Mouse (Mus musculus): ENCODE results near the gene Ccl11.
A peak's percentile ranks its signal among the peaks of the same experiment; 100 is the strongest.

Gene Ccl11

GRCm38 (mm10) chr11:82047746-82048415 lies 9.7 kb upstream of the Ccl11 start:
- DNase-seq (ENCODE audit: low read depth, low spot score): peak; percentile 71

- DNase-seq (ENCODE audit: low read depth, low spot score): no peak
Measured at GRCm38 (mm10) chr11:82053849-82054248, 3.8 kb upstream of the Ccl11 start.

GRCm38 (mm10) chr11:82062226-82062625 lies 4.6 kb downstream of the Ccl11 start:
- no peak for DNase-seq (ENCODE audit: low read depth, low spot score)

GRCm38 (mm10) chr11:82063454-82063853 lies 5.8 kb downstream of the Ccl11 start:
- DNase-seq (ENCODE audit: low read depth, low spot score): no peak

- no peak for DNase-seq (ENCODE audit: low read depth, low spot score)
Measured at GRCm38 (mm10) chr11:82066953-82067571, 9.4 kb downstream of the Ccl11 start.

- no peak for DNase-seq (ENCODE audit: low read depth, low spot score)
Measured at GRCm38 (mm10) chr11:82071076-82071475, 13.5 kb downstream of the Ccl11 start.

- peak; percentile 4 for DNase-seq (ENCODE audit: low read depth, low spot score)
Measured at GRCm38 (mm10) chr11:82072374-82072773, 14.8 kb downstream of the Ccl11 start.

GRCm38 (mm10) chr11:82072984-82073383 lies 15.4 kb downstream of the Ccl11 start:
- no peak for DNase-seq (ENCODE audit: low read depth, low spot score)

- no peak for DNase-seq (ENCODE audit: low read depth, low spot score)
Measured at GRCm38 (mm10) chr11:82073686-82074085, 16.1 kb downstream of the Ccl11 start.

GRCm38 (mm10) chr11:82077031-82077430 lies 19.4 kb downstream of the Ccl11 start:
- no peak for DNase-seq (ENCODE audit: low read depth, low spot score)

GRCm38 (mm10) chr11:82078136-82078730 lies 20.6 kb downstream of the Ccl11 start:
- DNase-seq (ENCODE audit: low read depth, low spot score): no peak

GRCm38 (mm10) chr11:82080865-82081264 lies 23.2 kb downstream of the Ccl11 start:
- DNase-seq (ENCODE audit: low read depth, low spot score): no peak

GRCm38 (mm10) chr11:82084360-82084759 lies 26.7 kb downstream of the Ccl11 start:
- no peak for DNase-seq (ENCODE audit: low read depth, low spot score)

- no peak for DNase-seq (ENCODE audit: low read depth, low spot score)
Measured at GRCm38 (mm10) chr11:82099511-82100323, 42.1 kb downstream of the Ccl11 start.

- DNase-seq (ENCODE audit: low read depth, low spot score): no peak
Measured at GRCm38 (mm10) chr11:82101087-82101486, 43.5 kb downstream of the Ccl11 start.

- no peak for DNase-seq (ENCODE audit: low read depth, low spot score)
Measured at GRCm38 (mm10) chr11:82101529-82101928, 43.9 kb downstream of the Ccl11 start, which contains the start of gene Ccl12. Ccl12 (plus strand) TSS chr11:82101845.

GRCm38 (mm10) chr11:82109611-82110010 lies 52.0 kb downstream of the Ccl11 start:
- no peak for DNase-seq (ENCODE audit: low read depth, low spot score)

- no peak for DNase-seq (ENCODE audit: low read depth, low spot score)
Measured at GRCm38 (mm10) chr11:82110372-82111248, 53.0 kb downstream of the Ccl11 start.

All from A20 (cell line).